Mouse (Mus musculus) Patski (cell line): ENCODE data around the gene Snx25. TPM values are rescaled to one million over a fixed set of nuclear protein-coding genes. Genes with fewer than 3 reads are reported as not detected.
"Not testable (repeated sequence)": the region's sequence is repeated elsewhere in the genome, so short reads cannot be mapped to it uniquely, and the experiment has no call there.

Source experiments
- ATAC-seq: fragments of 100-300 bp; one replicate; pipeline ENCODE4 v1.8.0; 2021
- CTCF ChIA-PET: fragments of 350-600 bp; sonication (Branson Sonifier 250); formaldehyde crosslinking; loops from one replicate; lab custom pipeline; 2022; ENCODE audit warnings: inconsistent platforms; lab: Charles Lee
- POLR2A ChIA-PET: fragments of 350-600 bp; sonication (Branson Sonifier 250); formaldehyde crosslinking; loops from one replicate; lab custom pipeline; 2022; ENCODE audit warnings: antibody characterized with exemption, inconsistent platforms; lab: Charles Lee
- DNase-seq: peaks from one replicate; pipeline ENCODE4 v3.0.0-alpha.2; 2011; ENCODE audit warnings: low read depth, low spot score
- H3K27me3 ChIP-seq: fragments of 371-371 bp; one replicate; pipeline ENCODE4 v1.5.1; 2021
- CTCF ChIP-seq: fragments of 100-300 bp; IDR thresholded peaks from one replicate; pipeline ENCODE4 v1.5.1; 2021
- in situ Hi-C: fragments of 300-500 bp; cut with MboI; formaldehyde crosslinking; loops from 3 replicates; pipeline ENCODE4 v1.11.1; 2018; ENCODE audit warnings: low pct_unique_long_range_greater_than_20kb, mixed read lengths
- polyA plus RNA-seq: library from polyadenylated mRNA; unstranded; gene quantifications from one replicate; pipeline ENCODE4 v1.2.3, GENCODE M21; 2021

The Snx25 gene
- polyA plus RNA-seq, 1 experiment from 2014 or later, result 38.3 TPM

- CTCF ChIA-PET, result interaction anchor here (2.0 kb wide), 1 partner anchor 13 kb away, joined by 6 read pairs; no protein-coding TSS in a partner anchor
- in situ Hi-C loops, result no loop called here
- DNase-seq (no peak), ATAC-seq (peak; percentile 67)
- POLR2A ChIA-PET, result no interaction called here
- no peaks in the 10 kb centered on the region for H3K27me3 ChIP-seq
- no peak for TF ChIP-seq CTCF
These were observed 13.9 kb downstream of the Snx25 start for GRCm38 (mm10) chr8:46137843-46138596.

- DNase-seq, result no peak
- POLR2A ChIA-PET, result no interaction called here
- ATAC-seq, result no peak
- no peaks in the 10 kb centered on the region for H3K27me3 ChIP-seq
- CTCF ChIA-PET, result interaction anchor here (2.0 kb wide), 1 partner anchor 13 kb away, joined by 6 read pairs; no protein-coding TSS in a partner anchor
- TF ChIP-seq CTCF, result no peak
- in situ Hi-C loops, result no loop called here
These were observed 14.6 kb downstream of the Snx25 start for GRCm38 (mm10) chr8:46137336-46137735.

GRCm38 (mm10) chr8:46135546-46135945, 16.4 kb downstream of the Snx25 start:
- DNase-seq, ATAC-seq, POLR2A ChIA-PET, H3K27me3 ChIP-seq, CTCF ChIA-PET, in situ Hi-C loops: not testable (repeated sequence)

DNA sequence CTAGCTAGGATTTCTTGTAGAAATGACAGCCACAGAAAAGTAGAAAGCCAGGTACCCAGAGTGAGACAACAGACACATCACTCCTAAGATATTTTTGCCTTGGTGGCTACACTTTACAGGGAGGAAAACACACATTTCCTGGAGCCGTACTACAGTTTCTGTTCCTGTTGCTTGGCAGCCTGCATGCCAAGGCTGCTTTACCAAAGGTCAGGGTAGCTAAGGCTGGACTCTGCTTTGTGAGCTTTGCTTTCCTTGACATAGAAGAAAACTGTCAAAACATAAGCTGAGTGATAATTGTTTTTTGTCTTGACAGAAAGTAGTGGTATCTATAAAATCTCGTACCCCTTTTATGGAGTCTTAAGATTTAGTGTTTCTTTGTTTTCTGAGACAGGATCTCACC, 21.5 kb downstream of the Snx25 start:
- no peaks in the 10 kb centered on the region for H3K27me3 ChIP-seq
- in situ Hi-C loops, result no loop called here
- ChIA-PET POLR2A (no interaction called here), CTCF (interaction anchor here (1.1 to 1.2 kb wide), 2 partner anchors 14 to 17 kb away, joined by 3 read pairs; no protein-coding TSS in a partner anchor)
- no peak for TF ChIP-seq CTCF
- DNase-seq, result no peak
- ATAC-seq, result no peak

GRCm38 (mm10) chr8:46122498-46122897, 29.5 kb downstream of the Snx25 start:
- DNase-seq, result no peak
- ATAC-seq, result no peak
- in situ Hi-C loops, result no loop called here
- ChIA-PET POLR2A (no interaction called here), CTCF (no interaction called here)
- no peak for TF ChIP-seq CTCF
- H3K27me3 ChIP-seq, result no peaks in the 10 kb centered on the region

GRCm38 (mm10) chr8:46119176-46119575, 32.8 kb downstream of the Snx25 start:
- in situ Hi-C loops, result no loop called here
- H3K27me3 ChIP-seq, result no peaks in the 10 kb centered on the region
- TF ChIP-seq CTCF, result no peak
- no peak for ATAC-seq
- POLR2A ChIA-PET, result interaction anchor here (1.1 kb wide), 1 partner anchor 119 kb away, joined by 3 read pairs; no protein-coding TSS in a partner anchor
- CTCF ChIA-PET, result no interaction called here
- DNase-seq, result no peak

DNA sequence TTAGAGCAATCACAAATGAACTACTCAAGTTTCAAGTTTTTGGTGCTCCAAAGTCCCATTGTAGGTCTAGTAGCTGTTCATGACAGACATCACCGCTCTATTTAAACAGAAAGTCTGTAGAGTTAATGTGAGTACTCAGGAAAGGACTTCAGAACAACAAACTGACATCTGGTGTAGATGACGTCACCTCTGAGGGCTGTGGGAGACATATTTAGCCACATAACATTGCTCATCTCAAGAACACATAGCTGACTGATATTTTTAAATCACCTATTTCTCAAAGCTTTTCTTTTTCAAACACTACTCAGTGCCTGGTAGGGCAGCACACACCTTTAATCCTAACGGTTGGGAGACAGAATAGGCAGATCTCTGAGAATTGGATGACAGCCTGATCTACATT, 34.8 kb downstream of the Snx25 start:
- POLR2A ChIA-PET, result no interaction called here
- no peak for DNase-seq
- no peak for ATAC-seq
- H3K27me3 ChIP-seq, result no peaks in the 10 kb centered on the region
- in situ Hi-C loops, result no loop called here
- no peak for TF ChIP-seq CTCF
- CTCF ChIA-PET, result interaction anchor here (1.2 to 1.6 kb wide), 2 partner anchors 14 to 34 kb away, joined by 3 read pairs; no protein-coding TSS in a partner anchor

GRCm38 (mm10) chr8:46113421-46114170, 38.4 kb downstream of the Snx25 start:
- in situ Hi-C loops, DNase-seq, H3K27me3 ChIP-seq, ATAC-seq, POLR2A ChIA-PET: not testable (repeated sequence)
- CTCF ChIA-PET, result interaction anchor here (1.2 to 1.5 kb wide), 2 partner anchors 16 to 30 kb away, joined by 3 read pairs; no protein-coding TSS in a partner anchor

GRCm38 (mm10) chr8:46107690-46108089, 44.3 kb downstream of the Snx25 start:
- no peak for ATAC-seq
- ChIA-PET CTCF (no interaction called here), POLR2A (no interaction called here)
- H3K27me3 ChIP-seq, result no peaks in the 10 kb centered on the region
- DNase-seq, result no peak
- in situ Hi-C loops, result no loop called here
- TF ChIP-seq CTCF, result no peak

- TF ChIP-seq CTCF, result no peak
- in situ Hi-C loops, result no loop called here
- no peak for ATAC-seq
- POLR2A ChIA-PET, result no interaction called here
- no peaks in the 10 kb centered on the region for H3K27me3 ChIP-seq
- DNase-seq, result no peak
- CTCF ChIA-PET, result no interaction called here
These were observed 48.5 kb downstream of the Snx25 start for GRCm38 (mm10) chr8:46103434-46103833.
